Mouse (Mus musculus) kidney, postnatal 10 days (tissue): ENCODE measurements around the gene Tnfrsf23.
A peak's percentile ranks its signal among the peaks of the same experiment; 100 is the strongest.
"Not testable (repeated sequence)": the region's sequence is repeated elsewhere in the genome, so short reads cannot be mapped to it uniquely, and the experiment has no call there.

Experiments
- DNase-seq: peaks from one replicate; pipeline ENCODE4 v3.0.0; 2021; ENCODE audit warnings: mixed read lengths

The Tnfrsf23 gene

GRCm38 (mm10) chr7:143681566-143681965 lies 4.1 kb downstream of the Tnfrsf23 start:
- DNase-seq: peak; percentile 1

- DNase-seq: peak; percentile 1
These were observed 4.8 kb downstream of the Tnfrsf23 start for GRCm38 (mm10) chr7:143680836-143681235.

DNA sequence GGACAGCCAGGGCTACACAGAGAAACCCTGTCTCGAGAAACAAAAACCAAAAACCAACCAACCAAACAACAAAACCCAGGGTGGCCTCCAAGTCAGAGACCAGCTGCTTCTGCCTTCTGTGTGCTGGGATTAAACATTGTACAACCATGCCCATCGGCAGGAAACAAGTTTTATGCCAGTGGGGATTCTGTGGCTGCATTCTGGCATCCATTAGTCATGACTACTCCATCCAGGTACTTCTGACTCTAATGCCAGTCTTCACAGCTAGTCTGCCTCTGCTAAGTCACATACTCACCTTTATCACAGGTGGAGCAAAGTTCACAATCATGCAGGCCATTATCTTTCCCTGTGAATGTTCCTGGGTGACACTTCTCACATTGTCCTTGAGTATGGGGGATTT lies 6.0 kb downstream of the Tnfrsf23 start:
- DNase-seq: peak; percentile 0

- DNase-seq: no peak
These were observed 19.0 kb downstream of the Tnfrsf23 start for GRCm38 (mm10) chr7:143666427-143667311.

- DNase-seq: no peak
These were observed 22.2 kb downstream of the Tnfrsf23 start for GRCm38 (mm10) chr7:143663470-143663869.

DNA sequence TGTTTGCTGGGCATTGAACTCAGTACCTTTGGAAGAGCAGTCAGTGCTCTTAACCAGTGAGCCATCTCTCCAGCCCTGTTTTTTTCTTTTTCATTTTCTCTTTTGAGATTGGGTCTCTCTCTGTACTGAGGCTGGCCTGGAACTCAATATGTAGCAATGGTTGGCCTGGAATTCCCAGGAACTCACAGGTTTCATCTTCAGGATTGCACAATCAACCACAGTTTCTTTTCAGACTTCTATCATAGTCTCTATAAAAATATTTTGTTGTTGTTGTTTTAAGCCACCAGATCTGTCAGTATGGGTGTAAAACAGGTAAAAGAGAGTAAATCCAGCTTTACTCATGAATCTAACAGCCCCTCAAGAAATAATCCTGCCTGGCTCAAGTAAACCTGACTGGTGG lies 24.9 kb downstream of the Tnfrsf23 start:
- DNase-seq: no peak

- DNase-seq: not testable (repeated sequence)
These were observed 35.8 kb downstream of the Tnfrsf23 start for GRCm38 (mm10) chr7:143649769-143650346.

DNA sequence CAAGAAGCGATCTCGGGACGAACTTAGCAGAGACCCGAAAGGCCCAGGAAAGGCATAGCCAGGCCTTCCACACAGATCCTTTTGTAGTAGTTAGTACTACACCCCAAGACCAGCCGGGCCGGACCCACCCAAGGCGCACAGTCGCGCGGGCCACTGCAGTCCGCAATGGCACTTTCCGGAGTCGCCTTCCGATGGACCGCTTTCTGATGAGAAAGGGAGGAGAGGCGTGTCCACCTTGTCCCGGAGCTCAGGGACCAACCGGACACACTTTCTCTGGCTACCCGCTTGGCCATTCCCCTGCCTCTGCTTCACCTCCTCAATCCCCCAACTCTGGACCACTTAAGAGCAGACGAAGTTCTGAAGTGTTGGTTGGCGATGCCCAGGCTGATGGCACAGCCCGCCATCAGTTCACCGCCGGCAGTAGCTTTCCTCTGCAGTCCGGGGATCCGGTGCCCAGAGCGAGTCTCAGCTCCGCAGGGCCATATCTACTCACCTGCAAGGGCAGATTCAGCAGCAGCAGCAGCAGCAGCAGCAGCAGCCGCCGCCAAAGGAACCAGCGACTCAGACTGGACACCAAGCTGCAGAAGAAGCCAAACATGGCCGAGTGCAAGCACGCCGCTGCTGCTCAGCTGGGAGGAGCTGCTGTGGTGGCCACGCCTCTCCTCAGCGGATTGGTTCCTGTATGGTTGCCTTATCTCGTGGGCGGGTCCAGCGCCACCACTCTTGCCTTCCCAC lies 36.5 kb downstream of the Tnfrsf23 start, which contains the start of gene Tnfrsf22:
Tnfrsf22 (minus strand) TSS at position 628 of the 735 bp plus-strand sequence.
- peak; percentile 91 for DNase-seq

GRCm38 (mm10) chr7:143643949-143644348 lies 41.7 kb downstream of the Tnfrsf23 start:
- not testable (repeated sequence) for DNase-seq

GRCm38 (mm10) chr7:143636674-143637073 lies 49.0 kb downstream of the Tnfrsf23 start:
- DNase-seq: no peak

GRCm38 (mm10) chr7:143631503-143631902 lies 54.2 kb downstream of the Tnfrsf23 start:
- DNase-seq: no peak

DNA sequence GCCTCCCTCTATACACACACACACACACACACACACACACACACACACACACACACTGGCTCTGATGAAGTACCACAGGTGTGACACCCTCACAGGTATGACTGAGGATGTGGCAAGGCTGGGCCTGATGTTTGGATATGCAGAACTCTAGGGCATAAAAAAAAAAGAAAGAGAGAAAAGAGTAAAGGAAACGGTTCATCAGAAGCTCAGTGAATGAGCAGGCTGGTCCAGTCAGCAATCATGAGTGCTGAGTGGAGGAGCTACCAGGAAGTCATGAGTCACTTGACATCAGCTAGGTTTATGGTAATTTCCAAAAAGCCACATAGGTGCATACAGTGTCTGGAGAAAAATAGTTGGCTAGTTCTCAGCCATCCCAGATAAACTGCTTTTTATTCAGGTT lies 56.2 kb downstream of the Tnfrsf23 start:
- no peak for DNase-seq

GRCm38 (mm10) chr7:143628540-143628939 lies 57.1 kb downstream of the Tnfrsf23 start, which contains the start of gene Tnfrsf26:
Gene Tnfrsf26 (minus strand): TSS chr7:143628722.
- no peak for DNase-seq

DNA sequence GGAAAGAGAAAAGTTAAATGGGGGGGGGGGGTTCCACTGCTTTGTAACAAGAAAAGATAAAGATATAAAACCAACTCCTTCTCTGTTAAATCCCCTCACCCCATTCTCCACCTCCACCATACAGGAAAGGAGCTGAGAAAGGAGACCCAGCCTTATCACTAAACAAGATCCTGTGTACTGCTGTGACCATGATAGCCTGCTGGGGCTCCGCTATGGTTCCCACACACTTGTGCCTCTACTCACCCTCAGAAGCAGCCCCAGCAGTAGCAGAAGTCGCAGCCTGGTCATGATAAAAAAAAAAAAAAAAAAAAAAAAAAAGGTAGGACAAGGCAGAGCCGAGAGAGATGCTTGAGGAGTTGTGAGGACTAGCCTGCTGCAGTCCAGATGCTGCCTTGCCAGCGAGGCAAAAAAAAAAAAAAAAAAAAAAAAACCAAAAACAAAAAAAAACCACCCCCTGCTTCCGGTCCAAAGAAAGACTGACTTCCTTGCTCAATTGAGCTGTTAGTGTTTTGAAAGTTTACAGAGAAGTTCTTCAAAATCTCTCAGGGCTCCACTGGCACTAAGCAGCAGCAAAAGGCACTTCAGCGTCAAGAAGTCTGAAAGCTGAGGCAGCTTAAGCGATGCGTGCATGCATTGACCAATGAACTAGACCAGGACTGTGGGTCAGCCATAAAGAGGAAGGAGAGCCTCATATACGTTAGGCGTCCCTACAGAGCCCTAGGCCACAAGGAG lies 58.0 kb downstream of the Tnfrsf23 start:
- DNase-seq: no peak

GRCm38 (mm10) chr7:143626178-143626577 lies 59.5 kb downstream of the Tnfrsf23 start:
- no peak for DNase-seq

GRCm38 (mm10) chr7:143625151-143625550 lies 60.5 kb downstream of the Tnfrsf23 start:
- DNase-seq: no peak

DNA sequence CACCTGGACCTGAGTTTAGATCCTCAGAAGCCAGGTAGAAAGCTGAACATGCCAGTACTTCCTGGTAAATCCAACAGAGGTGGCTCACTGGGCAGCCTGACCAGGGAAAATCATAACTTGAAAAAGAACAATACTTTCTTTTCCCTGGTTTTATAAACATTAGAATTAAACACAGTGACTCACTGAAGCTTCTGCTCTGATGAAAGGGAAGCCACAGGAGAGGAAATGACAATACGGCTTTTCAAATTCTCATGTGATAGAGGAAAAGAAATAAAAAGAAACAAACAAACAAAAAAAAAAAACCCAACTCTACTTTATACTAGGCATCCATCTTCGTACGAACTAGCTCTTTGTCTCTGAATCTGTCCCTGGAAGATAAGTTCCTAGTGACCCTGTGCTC lies 61.1 kb downstream of the Tnfrsf23 start:
- DNase-seq: no peak

DNA sequence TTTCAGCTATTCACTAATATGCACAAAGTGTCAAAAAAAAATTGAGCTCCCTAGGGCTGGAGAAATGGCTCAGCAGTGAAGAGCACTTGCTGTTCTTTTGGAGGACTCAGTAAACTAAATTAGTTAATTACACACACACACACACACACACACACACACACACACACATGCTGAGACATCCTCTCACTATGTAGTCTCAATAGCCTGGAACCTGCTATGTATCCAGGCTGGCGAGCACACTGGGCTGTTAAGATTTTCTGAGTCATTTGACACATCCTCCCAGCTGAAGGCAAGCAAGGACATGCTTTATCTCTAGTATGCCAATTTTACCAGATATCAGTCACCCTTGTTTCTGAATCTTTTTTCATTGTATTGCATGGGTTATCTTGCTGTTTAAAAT lies 64.7 kb downstream of the Tnfrsf23 start:
- DNase-seq: no peak
